Mouse (Mus musculus) liver, embryonic 15.5 days (tissue): ENCODE results near the gene Lhfp. TPM values are rescaled to one million over a fixed set of nuclear protein-coding genes. Genes with fewer than 3 reads are reported as not detected.

Source experiments
- ATAC-seq: fragments of 200-750 bp; cut with Nextera tagmentation; 2 replicates; pipeline ENCODE4 v1.8.0; 2017; ENCODE audit warnings: moderate number of reproducible peaks, mild to moderate bottlenecking, moderate library complexity; ENCODE audit not compliant: insufficient read depth
- H3K27ac ChIP-seq: fragments of 300-500 bp; sonication (generic); replicated peaks from 2 replicates; pipeline ENCODE4 v1.5.1; 2015; ENCODE audit warnings: mild to moderate bottlenecking, inconsistent platforms
- H3K27me3 ChIP-seq: fragments of 300-500 bp; sonication (generic); 2 replicates; pipeline ENCODE4 v1.6.1; 2015; ENCODE audit warnings: mild to moderate bottlenecking, inconsistent platforms
- H3K36me3 ChIP-seq: fragments of 300-500 bp; sonication (generic); replicated peaks from 2 replicates; pipeline ENCODE4 v1.6.1; 2015; ENCODE audit warnings: moderate library complexity, mild to moderate bottlenecking, inconsistent platforms
- H3K4me1 ChIP-seq: fragments of 300-500 bp; sonication (generic); replicated peaks from 2 replicates; pipeline ENCODE4 v1.6.1; 2015; ENCODE audit warnings: inconsistent platforms
- H3K4me2 ChIP-seq: fragments of 300-500 bp; sonication (generic); 2 replicates; pipeline ENCODE4 v1.6.1; 2015; ENCODE audit warnings: moderate library complexity, mild to moderate bottlenecking, inconsistent platforms
- H3K4me3 ChIP-seq: fragments of 300-500 bp; sonication (generic); replicated peaks from 2 replicates; pipeline ENCODE4 v1.5.1; 2015; ENCODE audit warnings: mild to moderate bottlenecking, inconsistent platforms
- H3K9ac ChIP-seq: fragments of 300-500 bp; sonication (generic); 2 replicates; pipeline ENCODE4 v1.6.1; 2015; ENCODE audit warnings: moderate library complexity, mild to moderate bottlenecking, inconsistent platforms
- H3K9me3 ChIP-seq: fragments of 300-500 bp; sonication (generic); replicated peaks from 2 replicates; pipeline ENCODE4 v1.6.1; 2016; ENCODE audit warnings: inconsistent platforms
- WGBS: fragments of 180-500 bp; shearing (Covaris S2); methylation state at CpG from one replicate; pipeline ENCODE4 v1.1.7; 2015; ENCODE audit warnings: mixed read lengths; ENCODE audit not compliant: insufficient replicate concordance; 5-methylcytosine and 5-hydroxymethylcytosine counted together
- polyA plus RNA-seq: library from polyadenylated mRNA; unstranded; fragments of >200 nt; fragmentation: Nextera tagmentation; extraction: Ambion mirVana; gene quantifications from 2 replicates; pipeline ENCODE4 v1.2.1, GENCODE M21; 2015

The Lhfp gene
- polyA plus RNA-seq, 1 experiment from 2014 or later, result 4.3 TPM

- Histone ChIP-seq H3K27ac (no peak overlapping the region), H3K4me3 (no peak overlapping the region), H3K4me1 (no peaks in the 10 kb centered on the region), H3K9ac (no peak overlapping the region), H3K4me2 (no peak overlapping the region), H3K36me3 (no peaks in the 10 kb centered on the region), H3K9me3 (no peaks in the 10 kb centered on the region), H3K27me3 (no peaks in the 10 kb centered on the region)
- WGBS, result 68% methylated on average over 3 of the region's 3 CpGs
- no peak for ATAC-seq
Measured at GRCm38 (mm10) chr3:53169486-53169885, 128.2 kb downstream of the Lhfp start.

- 67% methylated on average over 10 of the region's 10 CpGs for WGBS
- Histone ChIP-seq H3K27me3 (no peaks in the 10 kb centered on the region), H3K9ac (no peak overlapping the region), H3K27ac (no peak overlapping the region), H3K4me2 (no peak overlapping the region), H3K9me3 (no peaks in the 10 kb centered on the region), H3K36me3 (no peaks in the 10 kb centered on the region), H3K4me3 (no peak overlapping the region), H3K4me1 (no peaks in the 10 kb centered on the region)
- ATAC-seq, result no peak
Measured at GRCm38 (mm10) chr3:53173310-53174063, 132.2 kb downstream of the Lhfp start.

DNA sequence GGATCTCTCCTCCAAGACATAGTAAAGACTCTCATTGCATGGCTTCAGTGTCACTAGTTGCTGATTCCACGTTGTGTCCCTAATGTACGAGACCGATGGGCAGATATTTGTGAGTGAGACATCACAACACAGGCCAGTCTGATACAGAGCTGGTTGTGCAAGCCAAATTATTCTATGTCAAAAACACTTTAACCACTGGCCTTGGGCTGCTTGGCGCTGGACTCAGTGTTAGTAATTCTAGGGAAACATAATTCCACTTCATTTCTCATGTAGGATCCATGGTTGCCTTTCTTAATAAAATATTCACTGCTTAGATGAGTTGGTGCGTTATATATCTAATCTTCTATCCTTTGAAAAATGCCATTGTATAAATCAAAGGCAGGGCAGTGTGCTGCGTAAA lies 138.6 kb downstream of the Lhfp start:
- Histone ChIP-seq H3K27ac (no peak overlapping the region), H3K4me2 (no peak overlapping the region), H3K9ac (no peak overlapping the region), H3K9me3 (no peaks in the 10 kb centered on the region), H3K4me3 (no peak overlapping the region), H3K27me3 (no peaks in the 10 kb centered on the region), H3K36me3 (no peaks in the 10 kb centered on the region), H3K4me1 (no peaks in the 10 kb centered on the region)
- WGBS, result 66% methylated on average over 6 of the region's 6 CpGs
- ATAC-seq, result no peak

DNA sequence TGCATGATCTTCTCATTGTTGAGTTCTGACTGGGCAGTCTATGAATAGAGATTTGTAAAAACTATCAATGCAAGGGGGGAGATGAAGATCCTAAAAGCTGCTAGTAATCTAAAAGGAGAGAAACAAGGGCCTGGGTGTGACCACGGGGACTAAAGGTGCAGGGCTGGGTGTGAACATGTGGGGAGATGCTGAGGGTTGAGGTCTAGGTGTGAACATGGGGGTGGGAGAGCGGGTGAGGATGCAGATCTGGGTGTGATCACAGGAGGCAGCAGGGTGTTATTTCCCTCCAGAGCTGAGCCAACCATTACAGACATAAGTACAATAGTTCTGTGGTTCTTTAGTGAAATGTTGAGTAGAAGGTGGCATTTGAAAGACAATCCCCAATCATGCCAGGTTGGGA lies 144.1 kb downstream of the Lhfp start:
- ATAC-seq, result no peak
- Histone ChIP-seq H3K9ac (no peak overlapping the region), H3K4me2 (no peak overlapping the region), H3K36me3 (no peaks in the 10 kb centered on the region), H3K27ac (no peak overlapping the region), H3K4me3 (no peak overlapping the region), H3K27me3 (no peaks in the 10 kb centered on the region), H3K9me3 (no peaks in the 10 kb centered on the region), H3K4me1 (no peaks in the 10 kb centered on the region)
- WGBS, result 64% methylated on average over 2 of the region's 2 CpGs

- no peaks in the 10 kb centered on the region for H3K4me1 ChIP-seq
- H3K27ac ChIP-seq, result no peak overlapping the region
- H3K27me3 ChIP-seq, result no peaks in the 10 kb centered on the region
- no peak for ATAC-seq
- H3K9ac ChIP-seq, result no peak overlapping the region
- no peaks in the 10 kb centered on the region for H3K9me3 ChIP-seq
- 55% methylated on average over 4 of the region's 4 CpGs for WGBS
- H3K4me2 ChIP-seq, result no peak overlapping the region
- H3K4me3 ChIP-seq, result no peak overlapping the region
- no peaks in the 10 kb centered on the region for H3K36me3 ChIP-seq
Measured at GRCm38 (mm10) chr3:53193441-53193840, 152.1 kb downstream of the Lhfp start.

- WGBS, result 68% methylated on average over 8 of the region's 8 CpGs
- ATAC-seq, result no peak
- no peaks in the 10 kb centered on the region for H3K4me1 ChIP-seq
- H3K9me3 ChIP-seq, result no peaks in the 10 kb centered on the region
- no peak overlapping the region for H3K9ac ChIP-seq
- no peak overlapping the region for H3K27ac ChIP-seq
- no peaks in the 10 kb centered on the region for H3K27me3 ChIP-seq
- H3K4me3 ChIP-seq, result no peak overlapping the region
- no peak overlapping the region for H3K4me2 ChIP-seq
- no peaks in the 10 kb centered on the region for H3K36me3 ChIP-seq
Measured at GRCm38 (mm10) chr3:53195666-53196107, 154.4 kb downstream of the Lhfp start.

DNA sequence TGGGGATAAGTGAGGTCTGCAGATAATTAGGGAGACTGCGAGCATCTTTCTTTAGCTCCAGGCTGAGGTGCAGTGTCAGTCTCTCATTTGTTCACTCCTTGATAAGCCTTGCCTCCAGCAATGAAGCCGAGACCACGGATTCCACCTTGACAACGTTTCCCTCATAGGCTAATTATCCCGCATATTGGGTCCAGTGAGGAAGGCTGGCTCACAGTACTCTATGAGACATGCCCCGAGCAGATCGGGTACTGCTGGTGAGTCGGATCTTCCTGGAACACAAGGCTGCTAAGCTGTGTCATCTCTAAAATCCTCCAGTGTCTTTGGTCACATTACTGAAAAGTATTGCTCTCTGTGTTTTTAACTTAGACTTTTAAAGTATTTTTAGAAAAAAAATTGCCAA lies 158.8 kb downstream of the Lhfp start:
- H3K9me3 ChIP-seq, result no peaks in the 10 kb centered on the region
- no peak for ATAC-seq
- H3K4me2 ChIP-seq, result no peak overlapping the region
- H3K4me3 ChIP-seq, result no peak overlapping the region
- no peak overlapping the region for H3K9ac ChIP-seq
- no peak overlapping the region for H3K27ac ChIP-seq
- 70% methylated on average over 8 of the region's 8 CpGs for WGBS
- no peaks in the 10 kb centered on the region for H3K4me1 ChIP-seq
- no peaks in the 10 kb centered on the region for H3K36me3 ChIP-seq
- H3K27me3 ChIP-seq, result no peaks in the 10 kb centered on the region

DNA sequence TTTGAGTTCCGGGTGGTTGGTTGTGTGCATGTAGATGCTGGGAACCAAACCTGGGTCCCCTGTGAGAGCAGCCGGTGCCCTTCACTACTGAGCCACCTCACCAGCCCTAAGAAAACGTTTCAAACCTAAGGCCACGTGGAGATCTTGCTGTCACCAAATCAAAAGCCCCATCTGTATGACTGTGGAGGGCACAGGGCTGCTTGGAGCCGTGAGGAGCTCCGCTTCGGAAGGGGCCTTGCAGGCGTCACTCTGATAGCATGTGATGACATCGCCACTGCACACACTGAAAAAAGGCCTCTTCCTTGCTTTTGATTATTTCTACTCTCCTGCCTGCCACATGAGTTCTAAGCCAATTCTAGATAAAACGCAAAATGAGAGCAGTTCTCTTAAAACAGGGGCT lies 159.5 kb downstream of the Lhfp start:
- no peak for ATAC-seq
- no peak overlapping the region for H3K9ac ChIP-seq
- H3K27me3 ChIP-seq, result no peaks in the 10 kb centered on the region
- H3K36me3 ChIP-seq, result no peaks in the 10 kb centered on the region
- H3K4me3 ChIP-seq, result no peak overlapping the region
- WGBS, result 65% methylated on average over 10 of the region's 10 CpGs
- H3K4me1 ChIP-seq, result no peaks in the 10 kb centered on the region
- no peaks in the 10 kb centered on the region for H3K9me3 ChIP-seq
- no peak overlapping the region for H3K27ac ChIP-seq
- H3K4me2 ChIP-seq, result no peak overlapping the region

DNA sequence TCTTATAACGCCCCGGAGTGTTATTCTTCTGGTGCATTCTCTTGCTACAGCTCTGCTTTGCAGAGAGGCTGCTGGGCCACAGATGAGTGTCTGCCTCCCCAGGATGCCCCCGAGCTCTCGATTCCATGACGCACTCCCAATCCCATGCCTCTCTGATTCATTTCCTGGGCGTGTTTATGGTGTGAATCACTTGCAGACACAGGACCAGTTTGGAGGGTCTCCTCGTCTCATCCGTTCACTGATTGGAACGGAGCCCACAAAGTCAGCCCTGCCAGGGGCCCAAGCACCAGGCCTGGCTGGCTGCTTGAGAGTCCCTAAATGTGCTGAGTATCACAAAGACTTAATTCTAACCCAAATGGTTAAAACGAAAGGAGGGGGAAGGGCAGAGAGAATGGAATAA lies 160.3 kb downstream of the Lhfp start:
- Histone ChIP-seq H3K9ac (no peak overlapping the region), H3K9me3 (no peaks in the 10 kb centered on the region), H3K4me2 (no peak overlapping the region), H3K36me3 (no peaks in the 10 kb centered on the region), H3K27ac (no peak overlapping the region), H3K27me3 (no peaks in the 10 kb centered on the region), H3K4me3 (no peak overlapping the region), H3K4me1 (no peaks in the 10 kb centered on the region)
- WGBS, result 51% methylated on average over 10 of the region's 10 CpGs
- ATAC-seq, result no peak

DNA sequence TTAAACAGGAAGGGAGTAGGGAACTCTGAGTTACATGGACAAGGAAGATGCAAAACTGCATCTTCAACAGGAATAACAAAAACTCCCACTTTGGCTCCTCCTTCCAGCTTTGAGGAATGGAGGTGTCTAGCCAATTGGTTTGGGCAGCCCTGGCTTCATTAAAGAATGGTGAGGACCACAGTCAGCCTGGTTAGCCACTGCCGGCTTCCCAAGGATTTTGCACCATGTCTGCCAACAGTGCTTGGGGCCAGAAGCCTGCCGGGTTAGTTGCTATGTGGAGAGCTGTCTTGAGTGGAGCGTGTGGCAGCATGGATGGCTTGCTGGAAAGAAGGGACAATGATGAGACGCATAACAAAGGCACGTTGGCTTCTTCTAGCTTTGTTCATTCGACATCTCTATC lies 160.9 kb downstream of the Lhfp start:
- Histone ChIP-seq H3K27ac (no peak overlapping the region), H3K36me3 (no peaks in the 10 kb centered on the region), H3K4me1 (no peaks in the 10 kb centered on the region), H3K9ac (no peak overlapping the region), H3K27me3 (no peaks in the 10 kb centered on the region), H3K9me3 (no peaks in the 10 kb centered on the region), H3K4me2 (no peak overlapping the region), H3K4me3 (no peak overlapping the region)
- WGBS, result 67% methylated on average over 6 of the region's 6 CpGs
- no peak for ATAC-seq

- no peak overlapping the region for H3K27ac ChIP-seq
- no peak overlapping the region for H3K9ac ChIP-seq
- no peaks in the 10 kb centered on the region for H3K27me3 ChIP-seq
- no peaks in the 10 kb centered on the region for H3K4me1 ChIP-seq
- no peaks in the 10 kb centered on the region for H3K36me3 ChIP-seq
- H3K4me2 ChIP-seq, result no peak overlapping the region
- H3K9me3 ChIP-seq, result no peaks in the 10 kb centered on the region
- no peak for ATAC-seq
- whole genome bisulfite sequencing, result 64% methylated on average over 3 of the region's 3 CpGs
- H3K4me3 ChIP-seq, result no peak overlapping the region
Measured at GRCm38 (mm10) chr3:53202698-53203097, 161.4 kb downstream of the Lhfp start.

DNA sequence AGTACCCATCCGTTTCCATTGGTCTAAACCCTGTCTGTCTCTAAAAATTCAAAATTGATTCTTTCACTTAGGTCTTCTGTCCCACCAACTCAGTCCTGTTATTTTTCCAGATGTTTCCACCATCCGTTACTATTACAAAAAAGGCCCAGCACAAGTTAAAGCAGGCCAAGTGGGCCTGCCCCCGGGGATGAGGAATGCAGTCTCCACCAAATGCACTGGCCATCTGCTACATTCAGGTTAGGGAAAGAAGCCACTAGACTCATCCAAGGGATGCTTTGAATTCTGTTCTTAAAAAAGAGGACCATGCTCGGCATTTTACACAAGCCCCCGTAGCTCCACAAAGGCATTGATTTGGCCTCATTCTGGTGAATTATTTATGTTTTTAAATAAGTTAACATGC lies 162.3 kb downstream of the Lhfp start:
- WGBS, result 58% methylated on average over 5 of the region's 5 CpGs
- no peak for ATAC-seq

More for the DNA sequence above, 162.3 kb downstream of the Lhfp start:
- no peaks in the 10 kb centered on the region for H3K27me3 ChIP-seq
- no peak overlapping the region for H3K4me3 ChIP-seq
- H3K9me3 ChIP-seq, result no peaks in the 10 kb centered on the region
- H3K36me3 ChIP-seq, result no peaks in the 10 kb centered on the region
- no peaks in the 10 kb centered on the region for H3K4me1 ChIP-seq
- no peak overlapping the region for H3K9ac ChIP-seq
- no peak overlapping the region for H3K4me2 ChIP-seq
- H3K27ac ChIP-seq, result no peak overlapping the region
